Mouse (Mus musculus): ENCODE results near the gene Gprc6a.

The Gprc6a gene

DNA sequence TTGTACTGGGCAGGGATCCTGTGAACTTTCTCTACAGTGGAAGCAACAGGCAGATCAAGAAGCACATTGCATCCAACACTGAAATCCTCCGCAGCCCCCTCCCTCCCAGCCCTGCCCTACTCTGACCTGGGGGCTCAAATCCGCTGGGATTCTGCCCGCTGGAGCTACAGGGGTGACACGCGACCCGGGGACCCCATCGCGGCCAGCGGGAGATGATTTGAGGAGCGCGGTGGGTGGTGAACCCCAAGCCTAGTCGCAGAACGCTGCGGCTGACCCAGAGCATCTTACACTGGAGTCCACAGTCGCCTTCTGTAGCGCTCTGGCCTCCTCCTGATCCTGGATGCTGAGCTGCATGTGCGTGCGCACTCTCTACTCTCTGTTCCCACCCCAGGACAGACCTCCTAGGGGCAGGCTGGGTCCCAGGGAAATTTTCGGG is 41.1 kb downstream of the Gprc6a start, which contains the start of gene Fam162b:
TSS of gene Fam162b (minus strand) at position 379 of the 436 bp plus-strand sequence.
- no peak for DNase-seq (ENCODE audit: low read depth, low spot score)

DNA sequence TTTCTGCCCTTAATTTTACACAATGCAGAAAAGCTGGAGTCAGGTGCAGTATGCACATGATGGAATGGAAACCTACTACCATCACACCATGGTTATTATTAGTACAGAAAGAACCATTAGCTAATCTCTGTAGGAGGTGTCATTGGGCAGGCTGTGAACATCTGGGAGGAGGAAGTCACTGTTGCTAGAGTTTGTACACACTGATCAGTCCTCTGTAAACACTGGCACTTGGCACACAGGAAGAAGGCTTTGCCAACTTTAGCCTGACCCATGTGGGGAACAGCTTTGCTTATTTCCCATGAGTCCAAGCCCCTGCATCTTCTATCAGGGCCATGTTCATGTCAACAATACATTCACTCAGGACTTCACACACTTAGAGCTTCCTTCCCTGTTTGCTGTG is 46.3 kb downstream of the Gprc6a start:
- no peak for DNase-seq (ENCODE audit: low read depth, low spot score)

DNA sequence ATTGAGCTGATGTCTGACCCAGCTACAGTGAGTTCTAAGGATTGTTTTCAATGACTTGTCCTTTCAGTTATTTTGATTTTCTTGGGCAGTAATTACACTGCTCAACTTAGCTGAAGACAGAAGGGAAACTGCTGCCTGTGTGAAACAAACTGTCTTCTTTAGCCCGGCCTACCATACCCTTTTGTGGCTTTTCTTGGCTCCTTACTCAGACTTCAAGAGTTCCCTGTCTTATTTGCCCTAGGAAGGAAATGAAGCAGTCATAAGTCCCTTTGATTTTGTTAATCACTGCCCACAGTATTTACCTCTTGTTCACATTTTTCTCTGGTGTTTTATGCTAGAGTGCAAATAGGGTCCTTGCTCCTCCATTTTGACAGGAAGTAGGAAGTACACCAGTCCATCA is 46.9 kb downstream of the Gprc6a start:
- no peak for DNase-seq (ENCODE audit: low read depth, low spot score)

DNA sequence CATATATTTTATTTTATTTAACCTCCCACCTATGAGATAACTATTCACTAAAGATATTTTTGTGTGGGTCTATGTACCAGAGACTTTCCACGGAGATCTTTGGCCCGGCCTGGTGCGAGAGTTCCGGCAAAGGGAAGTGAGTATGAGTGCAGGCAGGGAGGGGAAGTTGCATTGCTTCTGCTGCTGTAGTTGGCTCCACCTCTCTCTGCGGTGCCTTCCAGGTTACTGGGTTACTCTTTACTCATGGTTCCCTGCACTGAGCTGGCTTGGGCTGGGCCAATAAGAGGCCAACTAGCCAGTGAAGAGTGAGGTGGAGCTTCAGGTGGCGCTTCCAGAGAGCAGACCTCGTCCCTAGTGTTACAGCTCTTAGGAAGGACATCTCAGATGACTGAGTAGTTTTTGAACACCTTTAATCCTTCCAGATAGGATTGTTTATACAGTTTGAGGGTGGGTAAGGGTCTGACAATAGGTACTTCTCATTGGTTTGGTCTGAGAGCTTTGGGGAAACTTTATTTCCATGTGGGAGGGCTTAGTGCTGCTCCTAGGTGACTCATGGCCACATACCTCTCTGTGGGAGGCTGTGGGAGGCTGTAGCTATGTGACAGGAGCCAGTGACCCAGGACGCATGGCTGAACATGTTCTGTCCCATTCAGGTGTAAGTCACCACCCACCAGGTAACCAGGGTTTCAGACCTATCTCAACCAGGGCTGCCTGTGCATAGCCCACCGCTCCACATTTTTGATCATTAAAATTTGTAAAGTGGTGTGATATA is 59.9 kb downstream of the Gprc6a start:
- no peak for DNase-seq (ENCODE audit: low read depth, low spot score)
